Mouse (Mus musculus): ENCODE measurements around the gene Lars2. TPM values are rescaled to one million over a fixed set of nuclear protein-coding genes. Genes with fewer than 3 reads are reported as not detected.
"Not testable (repeated sequence)": the region's sequence is repeated elsewhere in the genome, so short reads cannot be mapped to it uniquely, and the experiment has no call there.

Gene Lars2
- polyA plus RNA-seq (2012; rRNA removed) = 356 and 1,494 TPM in 2 replicates

GRCm38 (mm10) chr9:123366708-123367385 is at the start of gene Lars2:
Lars2 (plus strand) TSS chr9:123366927.
- no peak; the same call in 1 of the 2 replicates for TF ChIP-seq POLR2A (IDR thresholded peaks at IDR 0.05; ENCODE audit: borderline replicate concordance, extremely low read depth, insufficient read depth, insufficient read length, poor library complexity, severe bottlenecking)
- no peak for TF ChIP-seq CTCF (IDR thresholded peaks at IDR 0.05; ENCODE audit: borderline replicate concordance, extremely low read depth, insufficient read depth, insufficient read length)
- DNase-seq (ENCODE audit: low read depth) = peak; percentile 98

- TF ChIP-seq POLR2A (IDR thresholded peaks at IDR 0.05; ENCODE audit: borderline replicate concordance, extremely low read depth, insufficient read depth, insufficient read length, poor library complexity, severe bottlenecking) (no peak), CTCF (IDR thresholded peaks at IDR 0.05; ENCODE audit: borderline replicate concordance, extremely low read depth, insufficient read depth, insufficient read length) (no peak)
- peak; percentile 29 for DNase-seq (ENCODE audit: low read depth)
Observed at GRCm38 (mm10) chr9:123326106-123326505, 40.6 kb upstream of the Lars2 start.

GRCm38 (mm10) chr9:123328336-123328735 is 38.4 kb upstream of the Lars2 start:
- no peak for DNase-seq (ENCODE audit: low read depth)
- TF ChIP-seq CTCF (IDR thresholded peaks at IDR 0.05; ENCODE audit: borderline replicate concordance, extremely low read depth, insufficient read depth, insufficient read length) = no peak
- no peak for TF ChIP-seq POLR2A (IDR thresholded peaks at IDR 0.05; ENCODE audit: borderline replicate concordance, extremely low read depth, insufficient read depth, insufficient read length, poor library complexity, severe bottlenecking)

- no peak for DNase-seq (ENCODE audit: low read depth)
- TF ChIP-seq POLR2A (IDR thresholded peaks at IDR 0.05; ENCODE audit: borderline replicate concordance, extremely low read depth, insufficient read depth, insufficient read length, poor library complexity, severe bottlenecking) = no peak
Observed at GRCm38 (mm10) chr9:123329831-123330230, 36.9 kb upstream of the Lars2 start.

GRCm38 (mm10) chr9:123330271-123330670 is 36.5 kb upstream of the Lars2 start:
- not testable (repeated sequence) for DNase-seq (ENCODE audit: low read depth)

DNA sequence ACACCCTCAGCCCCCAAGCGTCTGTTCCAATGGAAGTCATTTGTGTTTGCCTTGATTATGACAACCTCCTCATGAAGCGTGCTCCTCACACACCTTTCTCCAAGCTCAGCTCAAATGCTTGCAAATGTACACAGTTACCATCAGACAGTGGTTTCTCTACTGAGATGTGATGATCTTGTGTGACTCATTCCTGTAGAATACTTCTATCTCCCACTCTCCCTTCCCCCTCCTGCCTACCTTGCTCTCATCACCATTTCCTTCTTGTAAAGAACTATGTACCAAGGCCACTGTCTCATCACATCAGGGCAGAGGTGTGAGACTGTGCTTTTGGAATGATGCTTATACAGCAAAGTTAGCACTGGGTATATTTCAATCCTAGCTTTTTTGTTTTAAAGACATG is 33.2 kb upstream of the Lars2 start:
- no peak for DNase-seq (ENCODE audit: low read depth)
- TF ChIP-seq POLR2A (IDR thresholded peaks at IDR 0.05; ENCODE audit: borderline replicate concordance, extremely low read depth, insufficient read depth, insufficient read length, poor library complexity, severe bottlenecking) = no peak
- TF ChIP-seq CTCF (IDR thresholded peaks at IDR 0.05; ENCODE audit: borderline replicate concordance, extremely low read depth, insufficient read depth, insufficient read length) = no peak

DNA sequence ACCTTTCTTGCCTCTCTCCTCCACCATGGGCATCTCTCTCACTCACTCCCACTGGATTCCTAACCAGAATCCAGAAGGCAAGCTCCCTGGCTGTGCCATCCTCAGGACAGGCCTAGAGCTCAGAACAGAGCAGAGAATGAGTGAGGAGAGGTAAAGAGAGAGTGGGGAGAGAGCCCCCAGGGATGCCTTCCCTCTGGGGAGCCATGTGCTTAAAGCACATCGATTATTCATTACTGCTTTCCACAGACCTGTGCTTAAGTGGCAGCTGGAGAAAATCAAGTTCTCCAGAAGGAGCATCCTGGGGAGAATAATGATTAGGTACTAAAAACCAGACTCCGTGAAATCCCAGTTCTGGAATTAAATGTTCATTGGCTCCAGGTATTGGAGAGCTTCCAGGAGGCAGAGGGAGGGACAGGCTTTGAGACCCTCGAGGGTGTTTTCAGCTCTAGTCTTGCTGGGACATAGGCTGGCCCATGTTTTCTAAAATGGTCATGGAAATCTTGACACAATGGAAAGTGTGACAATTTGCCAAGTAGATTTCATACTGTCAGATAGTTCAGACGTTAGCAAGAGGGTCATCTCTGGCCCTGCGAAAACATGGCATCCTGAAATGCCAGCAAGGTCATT is 31.6 kb upstream of the Lars2 start:
- TF ChIP-seq POLR2A (IDR thresholded peaks at IDR 0.05; ENCODE audit: borderline replicate concordance, extremely low read depth, insufficient read depth, insufficient read length, poor library complexity, severe bottlenecking) = no peak
- no peak for TF ChIP-seq CTCF (IDR thresholded peaks at IDR 0.05; ENCODE audit: borderline replicate concordance, extremely low read depth, insufficient read depth, insufficient read length)
- DNase-seq (ENCODE audit: low read depth) = peak; percentile 33

- TF ChIP-seq CTCF (IDR thresholded peaks at IDR 0.05; ENCODE audit: borderline replicate concordance, extremely low read depth, insufficient read depth, insufficient read length) (no peak), POLR2A (IDR thresholded peaks at IDR 0.05; ENCODE audit: borderline replicate concordance, extremely low read depth, insufficient read depth, insufficient read length, poor library complexity, severe bottlenecking) (no peak)
- DNase-seq (ENCODE audit: low read depth) = no peak
Observed at GRCm38 (mm10) chr9:123339651-123340144, 27.0 kb upstream of the Lars2 start.

GRCm38 (mm10) chr9:123341256-123341655 is 25.5 kb upstream of the Lars2 start:
- no peak for DNase-seq (ENCODE audit: low read depth)

GRCm38 (mm10) chr9:123343069-123343468 is 23.7 kb upstream of the Lars2 start:
- no peak for TF ChIP-seq POLR2A (IDR thresholded peaks at IDR 0.05; ENCODE audit: borderline replicate concordance, extremely low read depth, insufficient read depth, insufficient read length, poor library complexity, severe bottlenecking)
- no peak for TF ChIP-seq CTCF (IDR thresholded peaks at IDR 0.05; ENCODE audit: borderline replicate concordance, extremely low read depth, insufficient read depth, insufficient read length)

More at GRCm38 (mm10) chr9:123341256-123341655, 25.5 kb upstream of the Lars2 start:
- TF ChIP-seq POLR2A (IDR thresholded peaks at IDR 0.05; ENCODE audit: borderline replicate concordance, extremely low read depth, insufficient read depth, insufficient read length, poor library complexity, severe bottlenecking) (no peak), CTCF (IDR thresholded peaks at IDR 0.05; ENCODE audit: borderline replicate concordance, extremely low read depth, insufficient read depth, insufficient read length) (no peak)

GRCm38 (mm10) chr9:123349286-123349685 is 17.4 kb upstream of the Lars2 start:
- DNase-seq (ENCODE audit: low read depth) = not testable (repeated sequence)

More at GRCm38 (mm10) chr9:123343069-123343468, 23.7 kb upstream of the Lars2 start:
- no peak for DNase-seq (ENCODE audit: low read depth)

DNA sequence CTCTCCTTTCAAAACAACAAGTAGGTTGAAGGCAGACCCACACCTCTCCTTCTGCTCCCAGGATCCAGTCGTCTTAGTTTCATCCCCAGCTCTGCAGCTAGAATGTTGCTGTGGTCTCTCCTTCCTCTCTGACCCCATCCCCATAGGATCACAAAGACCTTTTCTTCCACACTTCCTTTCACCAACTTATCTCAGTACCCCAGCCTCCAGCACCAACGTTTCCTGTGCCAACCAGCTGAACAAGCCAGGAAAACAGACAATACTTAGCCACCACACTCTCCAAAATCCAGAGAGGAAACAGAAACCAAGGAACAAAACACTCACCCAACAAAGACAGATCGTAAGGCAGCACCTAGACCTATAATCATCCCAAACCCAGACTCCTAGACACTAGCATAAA is 6.7 kb upstream of the Lars2 start:
- no peak for DNase-seq (ENCODE audit: low read depth)
- no peak for TF ChIP-seq CTCF (IDR thresholded peaks at IDR 0.05; ENCODE audit: borderline replicate concordance, extremely low read depth, insufficient read depth, insufficient read length)
- no peak for TF ChIP-seq POLR2A (IDR thresholded peaks at IDR 0.05; ENCODE audit: borderline replicate concordance, extremely low read depth, insufficient read depth, insufficient read length, poor library complexity, severe bottlenecking)
